8 mouse cellular contexts compared by ENCODE assay signal in the genomic region with DNA sequence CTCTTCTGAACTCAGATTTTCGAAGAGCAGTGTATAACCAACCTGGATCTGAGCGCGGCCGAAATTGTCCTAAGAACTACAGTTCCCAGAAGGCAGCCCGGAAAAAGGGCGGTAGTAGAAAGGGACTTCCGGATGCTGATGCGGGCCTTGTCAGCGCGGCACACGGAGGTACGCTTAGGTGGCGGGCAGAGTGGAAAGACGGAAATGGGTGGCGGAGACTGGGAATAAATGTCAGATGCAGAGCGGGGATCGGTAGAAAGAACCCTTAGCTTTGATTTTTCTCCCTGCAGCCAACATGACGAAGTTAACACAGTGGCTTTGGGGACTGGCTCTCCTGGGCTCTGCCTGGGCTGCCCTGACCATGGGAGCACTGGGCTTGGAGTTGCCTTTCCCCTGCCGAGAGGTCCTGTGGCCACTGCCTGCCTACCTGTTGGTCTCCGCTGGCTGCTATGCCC. TPM values are rescaled to one million over a fixed set of nuclear protein-coding genes. Genes with fewer than 3 reads are reported as not detected.
DNase-seq lines count a peak whose midpoint lies in the region; ATAC-seq and TF ChIP-seq lines count a peak whose summit lies in the region.

No protein-coding gene starts in this region.

- H3K27ac ChIP-seq in CH12.LX (ENCODE audit: insufficient read depth, low read depth) = peak overlapping the region; percentile 44; the same call in 1 of the 2 replicates
- H3K27ac ChIP-seq in heart, embryonic 15.5 days = peak overlapping the region; percentile 60
- H3K27ac ChIP-seq in neural tube, embryonic 14.5 days (ENCODE audit: low read depth, low read length) = peak overlapping the region; percentile 70

- H3K9me3 ChIP-seq in CH12.LX (replicated peaks; ENCODE audit: low read length) = no peaks in the 10 kb centered on the region
- H3K9me3 ChIP-seq in heart, embryonic 15.5 days (replicated peaks) = no peaks in the 10 kb centered on the region
- H3K9me3 ChIP-seq in neural tube, embryonic 14.5 days (ENCODE audit: control insufficient read depth, low read length) = no peaks in the 10 kb centered on the region

- peak; percentile 89 for DNase-seq in CH12.LX (ENCODE audit: extremely low read depth)
- peak; percentile 96 for DNase-seq in brain, adult 2 months (ENCODE audit: low read depth, low spot score)
- peak; percentile 85 to 90 for DNase-seq in kidney, postnatal 25 days
- DNase-seq in lung, adult 18-20 months = peak; percentile 85 to 86
- DNase-seq in thymus, postnatal 0 days (ENCODE audit: low spot score) = peak; percentile 87

- ATAC-seq in erythroblast, adult 5-6 weeks (replicated peaks; ENCODE audit: low FRiP score, poor library complexity, severe bottlenecking) = peak; percentile 85
- ATAC-seq in heart, embryonic 15.5 days (replicated peaks; ENCODE audit: insufficient number of reproducible peaks, insufficient read depth, low FRiP score, low read depth) = peak; percentile 66; the same call in 1 of the 2 replicates
- ATAC-seq in neural tube, embryonic 14.5 days (ENCODE audit: low read depth) = peak; percentile 90

- TF ChIP-seq CTCF in CH12.LX (conservative IDR thresholded peaks at IDR 0.05 in 1 of 2, IDR thresholded peaks at IDR 0.05 in 1 of 2; ENCODE audit: low read depth in 2 of 2, low read length in 2 of 2) = no peak

- peaks cover 0 to 13% of the 10 kb centered on the region in 2 experiments for H3K36me3 ChIP-seq in CH12.LX (replicated peaks in 1 of 2; ENCODE audit: control insufficient read depth in 1 of 2, insufficient read depth in 1 of 2, low read length in 1 of 2)
- H3K36me3 ChIP-seq in heart, embryonic 15.5 days = no peaks in the 10 kb centered on the region
- H3K36me3 ChIP-seq in neural tube, embryonic 14.5 days (ENCODE audit: control insufficient read depth, insufficient read depth, low read length) = no peaks in the 10 kb centered on the region

- peak overlapping the region; percentile 79 for H3K9ac ChIP-seq in CH12.LX (ENCODE audit: insufficient read depth, low read depth)
- peak overlapping the region; percentile 71 for H3K9ac ChIP-seq in heart, embryonic 15.5 days
- H3K9ac ChIP-seq in neural tube, embryonic 14.5 days (replicated peaks; ENCODE audit: low read depth, low read length) = peak overlapping the region; percentile 85

- H3K4me3 ChIP-seq in CH12.LX (replicated peaks in 1 of 3; ENCODE audit: low read depth in 2 of 3, low read length in 2 of 3, poor library complexity in 1 of 3) = peak overlapping the region; percentile 70 to 95 (median 86)
- peak overlapping the region; percentile 68 for H3K4me3 ChIP-seq in heart, embryonic 15.5 days
- H3K4me3 ChIP-seq in neural tube, embryonic 14.5 days (ENCODE audit: low read depth, low read length) = peak overlapping the region; percentile 65

- H3K4me1 ChIP-seq in CH12.LX (ENCODE audit: control insufficient read depth in 1 of 2, insufficient read depth in 2 of 2) = peaks cover 12 to 36% of the 10 kb centered on the region in 2 experiments
- H3K4me1 ChIP-seq in heart, embryonic 15.5 days (replicated peaks) = peaks cover 40% of the 10 kb centered on the region
- peaks cover 15% of the 10 kb centered on the region for H3K4me1 ChIP-seq in neural tube, embryonic 14.5 days (ENCODE audit: control insufficient read depth, insufficient read depth, low read length)

- H3K4me2 ChIP-seq in CH12.LX (ENCODE audit: insufficient read depth, low read depth, poor library complexity, severe bottlenecking) = peak overlapping the region; percentile 79
- H3K4me2 ChIP-seq in heart, embryonic 15.5 days = peak overlapping the region; percentile 77
- peak overlapping the region; percentile 92 for H3K4me2 ChIP-seq in neural tube, embryonic 14.5 days (ENCODE audit: low read depth, low read length)

- under 1% methylated on average over 20 of the region's 20 CpGs for WGBS in heart, embryonic 15.5 days
- under 1% methylated on average over 20 of the region's 20 CpGs for WGBS in neural tube, embryonic 14.5 days

- peak; percentile 91 for TF ChIP-seq POLR2A in CH12.LX (IDR thresholded peaks at IDR 0.05; ENCODE audit: low read depth, low read length)

- H3K79me2 ChIP-seq in CH12.LX (replicated peaks; ENCODE audit: control insufficient read depth, extremely low read depth, insufficient read depth, poor library complexity, severe bottlenecking) = peaks cover 12% of the 10 kb centered on the region; the same call in 1 of the 2 replicates

- no peak for TF ChIP-seq EP300 in CH12.LX (IDR thresholded peaks at IDR 0.05; ENCODE audit: low read length)

- dilution Hi-C loops in CH12.LX (cut with MboI; ENCODE audit: extremely low pct_ligation_motif_present, extremely low pct_unique_long_range_greater_than_20kb, low sequenced_read_pairs) = no loop called here

- in situ Hi-C loops in CH12.LX (cut with MboI; ENCODE audit: low pct_ligation_motif_present, low pct_unique_long_range_greater_than_20kb, low sequenced_read_pairs) = no loop called here

- TF ChIP-seq RAD21 in CH12.LX (IDR thresholded peaks at IDR 0.05; ENCODE audit: low read depth, low read length) = no peak

- H3K27me3 ChIP-seq in CH12.LX (replicated peaks) = peaks cover 3% of the 10 kb centered on the region
- H3K27me3 ChIP-seq in heart, embryonic 15.5 days = no peaks in the 10 kb centered on the region
- H3K27me3 ChIP-seq in neural tube, embryonic 14.5 days (ENCODE audit: control insufficient read depth, insufficient read depth, low read length) = no peaks in the 10 kb centered on the region

TF ChIP-seq in CH12.LX, 34 proteins besides CTCF, POLR2A, EP300 and RAD21 (continues in another document):
- TF ChIP-seq MEF2A (IDR thresholded peaks at IDR 0.05; ENCODE audit: borderline replicate concordance, low read depth, low read length) (peak; percentile 69), CHD2 (IDR thresholded peaks at IDR 0.05; ENCODE audit: low read length) (peak; percentile 52; the same call in 1 of the 2 replicates), MYC (IDR thresholded peaks at IDR 0.05; ENCODE audit: low read depth, low read length) (peak; percentile 63; the same call in 1 of the 2 replicates), SMC3 (IDR thresholded peaks at IDR 0.05; ENCODE audit: low read depth, low read length) (no peak), JUND (conservative IDR thresholded peaks at IDR 0.05; ENCODE audit: low read depth, low read length) (no peak; the same call in 1 of the 2 replicates), RCOR1 (conservative IDR thresholded peaks at IDR 0.05; ENCODE audit: low read depth, low read length) (0 out of 2 replicates have a peak, but pooled peaks have one; percentile 49)

RNA-seq across cellular contexts. Expression of gene Slc50a1, which starts 3.9 kb away (rescaled TPM):
- total RNA-seq in CH12.LX (2012; rRNA removed) (47.8 and 50.9 TPM in 2 replicates), CH12.LX (2014; rRNA removed) (40.6 and 41.8 TPM in 2 replicates)
- 44.7 and 56.0 TPM in 2 replicates for polyA plus RNA-seq in CH12.LX (2012; ENCODE audit: insufficient read length, low read depth)
- 8.8 and 12.9 TPM in 2 replicates for total RNA-seq in erythroblast, adult 5-6 weeks (2015; ENCODE audit: low replicate concordance)
- 10.9 and 11.5 TPM in 2 replicates for total RNA-seq in erythroblast, adult 5-6 weeks (2017; ENCODE audit: low replicate concordance)
- 44.5 and 49.5 TPM in 2 replicates for polyA plus RNA-seq in heart, embryonic 15.5 days (2015; fragmentation: Nextera tagmentation; extraction: Ambion mirVana)
- polyA plus RNA-seq in neural tube, embryonic 14.5 days (2014; fragmentation: Nextera tagmentation; extraction: Ambion mirVana) = 36.7 and 39.8 TPM in 2 replicates
- polyA plus RNA-seq in thymus, postnatal 0 days (2015; fragmentation: Nextera tagmentation; extraction: Ambion mirVana) = 84.7 and 87.2 TPM in 2 replicates

RNA-seq across cellular contexts. Expression of gene Dpm3, which starts 7.3 kb away (rescaled TPM):
- total RNA-seq in CH12.LX (2012; rRNA removed) = 189 and 228 TPM in 2 replicates
- 45.8 and 52.7 TPM in 2 replicates for total RNA-seq in CH12.LX (2014; rRNA removed)
- 70.4 and 74.8 TPM in 2 replicates for polyA plus RNA-seq in CH12.LX (2012; ENCODE audit: insufficient read length, low read depth)
- total RNA-seq in erythroblast, adult 5-6 weeks (2015; ENCODE audit: low replicate concordance) = 16.1 and 42.3 TPM in 2 replicates
- 4.3 TPM in 1 of 2 replicates, not detected in the other for total RNA-seq in erythroblast, adult 5-6 weeks (2017; ENCODE audit: low replicate concordance)
- polyA plus RNA-seq in heart, embryonic 15.5 days (2015; fragmentation: Nextera tagmentation; extraction: Ambion mirVana) = 88.4 and 88.7 TPM in 2 replicates
- polyA plus RNA-seq in neural tube, embryonic 14.5 days (2014; fragmentation: Nextera tagmentation; extraction: Ambion mirVana) = 69.6 and 84.4 TPM in 2 replicates
- 163 and 167 TPM in 2 replicates for polyA plus RNA-seq in thymus, postnatal 0 days (2015; fragmentation: Nextera tagmentation; extraction: Ambion mirVana)

RNA-seq across cellular contexts. Expression of gene Efna1, which starts 14.5 kb away (rescaled TPM):
- 0.59 and 0.93 TPM in 2 replicates for total RNA-seq in CH12.LX (2012; rRNA removed)
- total RNA-seq in CH12.LX (2014; rRNA removed) = 0.62 and 0.70 TPM in 2 replicates
- polyA plus RNA-seq in CH12.LX (2012; ENCODE audit: insufficient read length, low read depth) = 0.71 and 0.80 TPM in 2 replicates
- not detected in 2 replicates for total RNA-seq in erythroblast, adult 5-6 weeks (2015; ENCODE audit: low replicate concordance)
- not detected in 2 replicates for total RNA-seq in erythroblast, adult 5-6 weeks (2017; ENCODE audit: low replicate concordance)
- polyA plus RNA-seq in heart, embryonic 15.5 days (2015; fragmentation: Nextera tagmentation; extraction: Ambion mirVana) = 35.0 and 39.9 TPM in 2 replicates
- polyA plus RNA-seq in neural tube, embryonic 14.5 days (2014; fragmentation: Nextera tagmentation; extraction: Ambion mirVana) = 6.8 and 10.5 TPM in 2 replicates
- 12.4 and 13.2 TPM in 2 replicates for polyA plus RNA-seq in thymus, postnatal 0 days (2015; fragmentation: Nextera tagmentation; extraction: Ambion mirVana)

RNA-seq across cellular contexts. Expression of gene Trim46, which starts 20.4 kb away (rescaled TPM):
- 1.9 and 2.0 TPM in 2 replicates for total RNA-seq in CH12.LX (2012; rRNA removed)
- total RNA-seq in CH12.LX (2014; rRNA removed) = 0.36 TPM in 2 replicates
- polyA plus RNA-seq in CH12.LX (2012; ENCODE audit: insufficient read length, low read depth) = 1.4 and 1.9 TPM in 2 replicates
- not detected in 2 replicates for total RNA-seq in erythroblast, adult 5-6 weeks (2015; ENCODE audit: low replicate concordance)
- not detected in 2 replicates for total RNA-seq in erythroblast, adult 5-6 weeks (2017; ENCODE audit: low replicate concordance)
- polyA plus RNA-seq in heart, embryonic 15.5 days (2015; fragmentation: Nextera tagmentation; extraction: Ambion mirVana) = 0.79 and 2.2 TPM in 2 replicates
- 61.6 and 70.7 TPM in 2 replicates for polyA plus RNA-seq in neural tube, embryonic 14.5 days (2014; fragmentation: Nextera tagmentation; extraction: Ambion mirVana)
- polyA plus RNA-seq in thymus, postnatal 0 days (2015; fragmentation: Nextera tagmentation; extraction: Ambion mirVana) = 0.98 and 1.6 TPM in 2 replicates

RNA-seq across cellular contexts. Expression of gene Krtcap2, which starts 20.7 kb away (rescaled TPM):
- total RNA-seq in CH12.LX (2012; rRNA removed) = 141 and 143 TPM in 2 replicates
- total RNA-seq in CH12.LX (2014; rRNA removed) = 127 and 180 TPM in 2 replicates
- polyA plus RNA-seq in CH12.LX (2012; ENCODE audit: insufficient read length, low read depth) = 198 and 230 TPM in 2 replicates
- 47.0 and 49.8 TPM in 2 replicates for total RNA-seq in erythroblast, adult 5-6 weeks (2015; ENCODE audit: low replicate concordance)
- total RNA-seq in erythroblast, adult 5-6 weeks (2017; ENCODE audit: low replicate concordance) = 17.8 and 31.8 TPM in 2 replicates
- polyA plus RNA-seq in heart, embryonic 15.5 days (2015; fragmentation: Nextera tagmentation; extraction: Ambion mirVana) = 189 and 207 TPM in 2 replicates
- polyA plus RNA-seq in neural tube, embryonic 14.5 days (2014; fragmentation: Nextera tagmentation; extraction: Ambion mirVana) = 206 and 240 TPM in 2 replicates
- 304 and 318 TPM in 2 replicates for polyA plus RNA-seq in thymus, postnatal 0 days (2015; fragmentation: Nextera tagmentation; extraction: Ambion mirVana)

Comparison
In these comparisons a context has a peak if more than half of its experiments do, and no peak if none do; other contexts are left out.
1. Peak in every context shown above with its lines: DNase-seq, ATAC-seq, H3K4me3 ChIP-seq and H3K27ac ChIP-seq.